Mouse (Mus musculus) lung, adult 2 months (tissue): Measurements from ENCODE around the gene Prkce.

Source experiments
- CTCF ChIP-seq: fragments of 200-500 bp; IDR thresholded peaks from 2 replicates; pipeline ENCODE4 v1.5.1; 2011; ENCODE audit warnings: mild to moderate bottlenecking, low read length, control low read depth; ENCODE audit not compliant: insufficient read depth
- POLR2A ChIP-seq: fragments of 200-500 bp; IDR thresholded peaks from 2 replicates; pipeline ENCODE4 v1.6.1; 2011; ENCODE audit warnings: low read depth, mild to moderate bottlenecking, control low read depth, low read length, borderline replicate concordance; ENCODE audit errors: extremely low read depth

- TF ChIP-seq CTCF, result no peak
- no peak for TF ChIP-seq POLR2A
Observed at GRCm38 (mm10) chr17:86507342-86508211, 340.0 kb downstream of the Prkce start.
